Mouse (Mus musculus) ES-Bruce4 (cell line): Measurements from ENCODE around the gene Adprhl1. TPM values are rescaled to one million over a fixed set of nuclear protein-coding genes. Genes with fewer than 3 reads are reported as not detected.

Experiments
- H3K27ac ChIP-seq: 2 replicates; pipeline ENCODE4 v1.5.1; 2012; ENCODE audit warnings: low read length, inconsistent platforms; ENCODE audit not compliant: insufficient read depth
- H3K27me3 ChIP-seq: 2 replicates; pipeline ENCODE4 v1.6.1; 2012; ENCODE audit warnings: mild to moderate bottlenecking, low read length, inconsistent platforms; ENCODE audit not compliant: control insufficient read depth, poor library complexity, insufficient read depth, severe bottlenecking
- H3K36me3 ChIP-seq: 2 replicates; pipeline ENCODE4 v1.6.1; 2012; ENCODE audit warnings: inconsistent platforms, mild to moderate bottlenecking, low read length, moderate library complexity; ENCODE audit not compliant: control insufficient read depth, poor library complexity, insufficient read depth, severe bottlenecking
- H3K4me1 ChIP-seq: one replicate; pipeline ENCODE4 v1.8.1; 2011; ENCODE audit warnings: low read length; ENCODE audit not compliant: control insufficient read depth, insufficient read depth
- H3K4me3 ChIP-seq: 2 replicates; pipeline ENCODE4 v1.5.1; 2011; ENCODE audit warnings: low read depth, mild to moderate bottlenecking, low read length
- H3K9ac ChIP-seq: 2 replicates; pipeline ENCODE4 v1.6.1; 2012; ENCODE audit warnings: low read depth, mild to moderate bottlenecking, inconsistent platforms; ENCODE audit not compliant: poor library complexity, severe bottlenecking
- H3K9me3 ChIP-seq: replicated peaks from 2 replicates; pipeline ENCODE4 v1.6.1; 2012; ENCODE audit warnings: mild to moderate bottlenecking, low read length, inconsistent platforms; ENCODE audit not compliant: control insufficient read depth, poor library complexity, insufficient read depth, severe bottlenecking
- CTCF ChIP-seq: IDR thresholded peaks from one replicate; pipeline ENCODE4 v1.8.1; 2011; ENCODE audit warnings: low read depth, low read length
- EP300 ChIP-seq: IDR thresholded peaks from 2 replicates; pipeline ENCODE4 v1.6.1; 2011; ENCODE audit warnings: low read depth, low read length; ENCODE audit not compliant: insufficient read depth
- POLR2A ChIP-seq: IDR thresholded peaks from one replicate; pipeline ENCODE4 v1.8.1; 2011; ENCODE audit warnings: low read length; ENCODE audit not compliant: insufficient read depth
- polyA plus RNA-seq: library from polyadenylated mRNA; stranded (reverse); fragments of >200 nt; gene quantifications from 2 replicates; pipeline ENCODE4 v1.2.4, GENCODE M21; 2011; ENCODE audit warnings: low read depth; ENCODE audit not compliant: missing spikeins, insufficient read depth, insufficient read length

Gene Adprhl1
- polyA plus RNA-seq, 1 experiment: not detected

- Histone ChIP-seq H3K27me3 (no peaks in the 10 kb centered on the region), H3K27ac (no peak overlapping the region), H3K9me3 (no peaks in the 10 kb centered on the region), H3K36me3 (peaks cover 93% of the 10 kb centered on the region), H3K9ac (no peak overlapping the region), H3K4me1 (no peaks in the 10 kb centered on the region), H3K4me3 (no peak overlapping the region)
- no peak for TF ChIP-seq POLR2A
- TF ChIP-seq CTCF: no peak
- no peak for TF ChIP-seq EP300
Measured at GRCm38 (mm10) chr8:13174305-13174704, 79.7 kb downstream of the Adprhl1 start.

Other genes starting within 250 kb of the Adprhl1 start
- gene F7, start 228.1 kb downstream of the Adprhl1 start, polyA plus RNA-seq: not detected in 2 replicates
- 0.24 TPM in 1 of 2 replicates, not detected in the other for gene F10, start 216.9 kb downstream of the Adprhl1 start, polyA plus RNA-seq
- not detected in 2 replicates for gene Proz, start 193.2 kb downstream of the Adprhl1 start, polyA plus RNA-seq
- 44.1 and 44.8 TPM in 2 replicates for gene Pcid2, start 148.7 kb downstream of the Adprhl1 start, polyA plus RNA-seq
- gene Cul4a, start 148.5 kb downstream of the Adprhl1 start, polyA plus RNA-seq: 68.0 and 83.3 TPM in 2 replicates
- 231 and 247 TPM in 2 replicates for gene Lamp1, start 95.0 kb downstream of the Adprhl1 start, polyA plus RNA-seq
- gene Grtp1, start 53.5 kb downstream of the Adprhl1 start, polyA plus RNA-seq: 29.0 and 35.2 TPM in 2 replicates
- 14.4 and 15.3 TPM in 2 replicates for gene Dcun1d2, start 34.0 kb upstream of the Adprhl1 start, polyA plus RNA-seq
- 12.7 and 15.1 TPM in 2 replicates for gene Tmco3, start 34.0 kb upstream of the Adprhl1 start, polyA plus RNA-seq
- gene Tfdp1, start 84.6 kb upstream of the Adprhl1 start, polyA plus RNA-seq: 172 and 175 TPM in 2 replicates
- not detected in 2 replicates for gene Atp4b, start 142.7 kb upstream of the Adprhl1 start, polyA plus RNA-seq
- gene Grk1, start 150.9 kb upstream of the Adprhl1 start, polyA plus RNA-seq: not detected in 2 replicates
- not detected in 2 replicates for gene Tmem255b, start 181.0 kb upstream of the Adprhl1 start, polyA plus RNA-seq
- 14.9 and 17.2 TPM in 2 replicates for gene Gas6, start 240.3 kb upstream of the Adprhl1 start, polyA plus RNA-seq